ENCODE assay signal across 35 mouse cellular contexts in the genomic region with DNA sequence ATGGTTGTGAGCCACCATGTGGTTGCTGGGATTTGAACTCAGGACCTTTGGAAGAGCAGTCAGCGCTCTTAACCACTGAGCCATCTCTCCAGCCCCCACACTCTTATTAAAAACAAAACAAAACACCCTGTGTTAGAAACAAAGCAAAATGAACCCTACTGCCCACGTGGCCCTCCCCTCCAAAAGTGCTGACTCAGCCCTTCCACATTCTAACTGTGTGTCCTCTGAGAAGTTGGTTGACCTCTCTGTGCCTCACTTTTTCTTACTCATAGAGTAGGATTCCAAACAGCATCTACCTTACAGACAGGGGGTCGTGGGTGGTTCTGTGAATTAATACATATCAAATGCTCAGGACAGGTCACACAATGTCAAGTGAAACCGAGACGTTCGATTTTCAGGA. TPM values are rescaled to one million over a fixed set of nuclear protein-coding genes. Genes with fewer than 3 reads are reported as not detected.
"Had no signal": no experiment of that assay in that cellular context is flagged by ENCODE, and none has a peak within 500 bp of the region (broad histone marks: within the 10 kb centered on the region; RNA-seq: fewer than 3 reads in every experiment).

No protein-coding gene starts in this region.

- H3K27ac ChIP-seq: heart, adult 2 months; hindbrain, embryonic 13.5 days; hindbrain, embryonic 15.5 days; hindbrain, postnatal 0 days; kidney, embryonic 15.5 days; kidney, postnatal 0 days; limb, embryonic 13.5 days; limb, embryonic 15.5 days had no signal

- ATAC-seq: hindbrain, postnatal 0 days; intestine, embryonic 16.5 days had no signal

- H3K36me3 ChIP-seq: heart, embryonic 12.5 days; hindbrain, embryonic 13.5 days; hindbrain, embryonic 15.5 days; kidney, embryonic 15.5 days; limb, embryonic 13.5 days; limb, embryonic 15.5 days had no signal

- H3K27me3 ChIP-seq: heart, embryonic 12.5 days; kidney, embryonic 15.5 days; limb, embryonic 13.5 days; limb, embryonic 15.5 days had no signal

- H3K4me2 ChIP-seq: heart, embryonic 12.5 days; hindbrain, embryonic 13.5 days; hindbrain, embryonic 15.5 days; kidney, embryonic 15.5 days; limb, embryonic 13.5 days; limb, embryonic 15.5 days had no signal

- H3K4me3 ChIP-seq: heart, adult 2 months; heart, embryonic 12.5 days; hindbrain, embryonic 13.5 days; hindbrain, embryonic 15.5 days; kidney, embryonic 15.5 days; limb, embryonic 13.5 days; limb, embryonic 15.5 days had no signal

- H3K9me3 ChIP-seq: heart, embryonic 12.5 days; hindbrain, embryonic 13.5 days; hindbrain, embryonic 15.5 days; kidney, embryonic 15.5 days; limb, embryonic 13.5 days; limb, embryonic 15.5 days had no signal

- DNase-seq: gastrocnemius, postnatal 14 days; gastrocnemius, postnatal 36 days; heart, adult 11 months; heart, adult 2 months; heart, postnatal 10 days; heart, postnatal 36 days; kidney, adult 11 months; kidney, adult 2 months; kidney, adult 9 months; kidney, postnatal 14 days; kidney, postnatal 36 days; layer of hippocampus, adult 9-11 months; layer of hippocampus, postnatal 36 days; left cerebral cortex, postnatal 4 days had no signal

- H3K9ac ChIP-seq: heart, embryonic 12.5 days; hindbrain, embryonic 13.5 days; hindbrain, embryonic 15.5 days; kidney, embryonic 15.5 days; limb, embryonic 13.5 days; limb, embryonic 15.5 days had no signal

RNA-seq across cellular contexts. Expression of gene Lctl, which starts 37.0 kb away (rescaled TPM):
- total RNA-seq: gastrocnemius, postnatal 36 days; heart, adult 2 months; heart, postnatal 36 days; hematopoietic stem cell, adult 5-6 weeks; hindbrain, postnatal 0 days; layer of hippocampus, adult 18-20 months; layer of hippocampus, postnatal 14 days; layer of hippocampus, postnatal 36 days; left cerebral cortex, adult 18-20 months; left cerebral cortex, postnatal 10 days; left cerebral cortex, postnatal 25 days; left cerebral cortex, postnatal 4 days; liver, adult 2 months had no signal
- polyA plus RNA-seq: heart, embryonic 12.5 days; heart, embryonic 14.5 days; heart, embryonic 16.5 days; hindbrain, embryonic 11.5 days; hindbrain, embryonic 15.5 days; hindbrain, postnatal 0 days; intestine, embryonic 14.5 days; limb, embryonic 11.5 days; limb, embryonic 13.5 days; liver, adult 2 months had no signal
